Mouse (Mus musculus) ovary, postnatal 36 days (tissue): ENCODE measurements at regions not wholly inside any gene's neighbourhood (a gene's known extent, or its start where the extent isn't known, plus 50 kb on each side); places are given as distances from the start of the nearest gene placed in this dataset.

Experiments used
- DNase-seq: peaks from one replicate; pipeline ENCODE4 v3.0.0; 2022; ENCODE audit warnings: low spot score, mixed read lengths

- DNase-seq = no peak
Observed at GRCm38 (mm10) chr4:152836080-152836479, 358.4 kb upstream of the Kcnab2 start.

- DNase-seq = peak; percentile 11
Observed at GRCm38 (mm10) chr4:152834421-152835110, 356.9 kb upstream of the Kcnab2 start.

- DNase-seq = no peak
Observed at GRCm38 (mm10) chr4:152833411-152834310, 356.0 kb upstream of the Kcnab2 start.

- no peak for DNase-seq
Observed at GRCm38 (mm10) chr4:152832757-152833363, 355.2 kb upstream of the Kcnab2 start.

- no peak for DNase-seq
Observed at GRCm38 (mm10) chr4:152825185-152825584, 347.5 kb upstream of the Kcnab2 start.

- no peak for DNase-seq
Observed at GRCm38 (mm10) chr4:152816139-152816757, 338.6 kb upstream of the Kcnab2 start.

GRCm38 (mm10) chr4:152806611-152807010 is 328.9 kb upstream of the Kcnab2 start:
- no peak for DNase-seq

- DNase-seq = peak; percentile 57
Observed at GRCm38 (mm10) chr4:152799392-152799791, 321.7 kb upstream of the Kcnab2 start.

- DNase-seq = no peak
Observed at GRCm38 (mm10) chr4:152788431-152788830, 310.8 kb upstream of the Kcnab2 start.

- DNase-seq = no peak
Observed at GRCm38 (mm10) chr4:152784972-152785371, 307.3 kb upstream of the Kcnab2 start.

- DNase-seq = no peak
Observed at GRCm38 (mm10) chr4:152779526-152779925, 301.9 kb upstream of the Kcnab2 start.

- no peak for DNase-seq
Observed at GRCm38 (mm10) chr4:152775801-152776200, 298.1 kb upstream of the Kcnab2 start.

GRCm38 (mm10) chr4:152771386-152771785 is 293.7 kb upstream of the Kcnab2 start:
- DNase-seq = no peak

- DNase-seq = no peak
Observed at GRCm38 (mm10) chr4:152767372-152767771, 289.7 kb upstream of the Kcnab2 start.

GRCm38 (mm10) chr4:152763116-152763515 is 285.4 kb upstream of the Kcnab2 start:
- DNase-seq = no peak

- no peak for DNase-seq
Observed at GRCm38 (mm10) chr4:152762576-152762975, 284.9 kb upstream of the Kcnab2 start.

- DNase-seq = no peak
Observed at GRCm38 (mm10) chr4:152757191-152757590, 279.5 kb upstream of the Kcnab2 start.

GRCm38 (mm10) chr4:152756535-152756934 is 278.9 kb upstream of the Kcnab2 start:
- peak; percentile 29 for DNase-seq

- no peak for DNase-seq
Observed at GRCm38 (mm10) chr4:152755756-152756155, 278.1 kb upstream of the Kcnab2 start.

GRCm38 (mm10) chr4:152744366-152744765 is 266.7 kb upstream of the Kcnab2 start:
- DNase-seq = no peak

GRCm38 (mm10) chr4:152733017-152733416 is 255.3 kb upstream of the Kcnab2 start:
- DNase-seq = no peak

- no peak for DNase-seq
Observed at GRCm38 (mm10) chr4:152731988-152732387, 254.3 kb upstream of the Kcnab2 start.
